Mouse (Mus musculus): ENCODE measurements at regions not wholly inside any gene's neighbourhood (a gene's known extent, or its start where the extent isn't known, plus 50 kb on each side); places are given as distances from the start of the nearest gene placed in this dataset.

GRCm38 (mm10) chr13:82092186-82092585 is 309.3 kb downstream of the Cetn3 start:
- TF ChIP-seq CTCF (IDR thresholded peaks at IDR 0.05; ENCODE audit: low read depth) (peak; percentile 54), EP300 (optimal IDR thresholded peaks at IDR 0.05) (no peak)
